Mouse (Mus musculus) heart, postnatal 0 days (tissue): ENCODE measurements around the gene Gm12216. TPM values are rescaled to one million over a fixed set of nuclear protein-coding genes. Genes with fewer than 3 reads are reported as not detected.

Source experiments
- ATAC-seq: fragments of 200-750 bp; cut with Nextera tagmentation; 2 replicates; pipeline ENCODE4 v1.8.0; 2017; ENCODE audit warnings: low read depth, moderate number of reproducible peaks, moderate library complexity; ENCODE audit not compliant: insufficient read depth
- DNase-seq: peaks from one replicate; pipeline ENCODE4 v3.0.0-alpha.2; 2016; ENCODE audit warnings: low spot score
- H3K27ac ChIP-seq: fragments of 300-500 bp; sonication (generic); 2 replicates; pipeline ENCODE4 v1.5.1; 2014; ENCODE audit warnings: low read depth, mild to moderate bottlenecking
- H3K27me3 ChIP-seq: fragments of 300-500 bp; sonication (generic); 2 replicates; pipeline ENCODE4 v1.6.1; 2014; ENCODE audit warnings: low read length, mixed read lengths; ENCODE audit not compliant: control insufficient read depth, insufficient read depth
- H3K36me3 ChIP-seq: fragments of 300-500 bp; sonication (generic); replicated peaks from 2 replicates; pipeline ENCODE4 v1.6.1; 2014; ENCODE audit warnings: low read length, mixed read lengths; ENCODE audit not compliant: control insufficient read depth, insufficient read depth
- H3K4me1 ChIP-seq: fragments of 300-500 bp; sonication (generic); 2 replicates; pipeline ENCODE4 v1.6.1; 2014; ENCODE audit warnings: antibody characterized with exemption; ENCODE audit not compliant: control insufficient read depth, insufficient read depth
- H3K4me2 ChIP-seq: fragments of 300-500 bp; sonication (generic); 2 replicates; pipeline ENCODE4 v1.6.1; 2014; ENCODE audit warnings: low read depth, mild to moderate bottlenecking, low read length, moderate library complexity
- H3K4me3 ChIP-seq: fragments of 300-500 bp; sonication (generic); 2 replicates; pipeline ENCODE4 v1.5.1; 2014; ENCODE audit warnings: low read depth, low read length
- H3K9ac ChIP-seq: fragments of 300-500 bp; sonication (generic); replicated peaks from 2 replicates; pipeline ENCODE4 v1.6.1; 2014; ENCODE audit warnings: low read depth, low read length, mixed read lengths
- H3K9me3 ChIP-seq: fragments of 300-500 bp; sonication (generic); replicated peaks from 2 replicates; pipeline ENCODE4 v1.6.1; 2016; ENCODE audit warnings: low read length; ENCODE audit not compliant: control insufficient read depth
- CTCF ChIP-seq: IDR thresholded peaks from 2 replicates; pipeline ENCODE4 v1.5.1; 2016; ENCODE audit warnings: antibody characterized with exemption, control low read depth, low read depth
- EP300 ChIP-seq: IDR thresholded peaks from 2 replicates; pipeline ENCODE4 v1.6.1; 2016; ENCODE audit warnings: antibody characterized with exemption, low read depth
- whole genome bisulfite sequencing: fragments of 180-500 bp; shearing (Covaris S2); extraction: QIAGEN DNeasy Blood & Tissue Kit; methylation state at CpG from one replicate; pipeline ENCODE4 v1.1.7; 2014; 5-methylcytosine and 5-hydroxymethylcytosine counted together
- polyA plus RNA-seq: library from polyadenylated mRNA; unstranded; fragments of >200 nt; fragmentation: Nextera tagmentation; extraction: Ambion mirVana; gene quantifications from 2 replicates; pipeline ENCODE4 v1.2.1, GENCODE M21; 2015
- total RNA-seq: library from RNA; depleted of rRNA; stranded (reverse); fragments of >200 nt; gene quantifications from 2 replicates; pipeline ENCODE4 v1.2.3, GENCODE M21; 2014; ENCODE audit warnings: low replicate concordance

The Gm12216 gene
- total and polyA plus RNA-seq, 2 experiments from 2014 or later = 1.6 TPM; not detected in 1

GRCm38 (mm10) chr11:53813001-53813868, 45.8 kb downstream of the Gm12216 start:
- peaks cover 6% of the 10 kb centered on the region; the same call in 1 of the 2 replicates for H3K4me1 ChIP-seq
- no peaks in the 10 kb centered on the region for H3K36me3 ChIP-seq
- H3K27me3 ChIP-seq = no peaks in the 10 kb centered on the region
- ATAC-seq = no peak
- DNase-seq = no peak
- TF ChIP-seq CTCF = no peak
- no peak for TF ChIP-seq EP300
- WGBS = 71% methylated on average over 16 of the region's 16 CpGs
- H3K4me3 ChIP-seq = no peak overlapping the region
- H3K27ac ChIP-seq = 0 out of 2 replicates have a peak overlapping the region, but pooled peaks have one; percentile 34
- H3K4me2 ChIP-seq = no peak overlapping the region
- H3K9ac ChIP-seq = no peak overlapping the region
- no peaks in the 10 kb centered on the region for H3K9me3 ChIP-seq

- Histone ChIP-seq H3K36me3 (no peaks in the 10 kb centered on the region), H3K27ac (no peak overlapping the region), H3K4me1 (peaks cover 6% of the 10 kb centered on the region; the same call in 1 of the 2 replicates), H3K4me3 (no peak overlapping the region), H3K9me3 (no peaks in the 10 kb centered on the region), H3K4me2 (no peak overlapping the region), H3K27me3 (no peaks in the 10 kb centered on the region), H3K9ac (no peak overlapping the region)
- ATAC-seq = no peak
- 72% methylated on average over 3 of the region's 3 CpGs for WGBS
- DNase-seq = no peak
- TF ChIP-seq CTCF (no peak), EP300 (no peak)
Measured at GRCm38 (mm10) chr11:53811312-53811711, 47.7 kb downstream of the Gm12216 start.

- no peak for DNase-seq
- Histone ChIP-seq H3K36me3 (no peaks in the 10 kb centered on the region), H3K27me3 (no peaks in the 10 kb centered on the region), H3K9ac (no peak overlapping the region), H3K9me3 (no peaks in the 10 kb centered on the region), H3K4me3 (no peak overlapping the region), H3K27ac (no peak overlapping the region), H3K4me2 (no peak overlapping the region), H3K4me1 (peaks cover 6% of the 10 kb centered on the region; the same call in 1 of the 2 replicates)
- TF ChIP-seq EP300 = no peak
- no peak for TF ChIP-seq CTCF
- no peak for ATAC-seq
- 32% methylated on average over 2 of the region's 2 CpGs for WGBS
Measured at GRCm38 (mm10) chr11:53810749-53811148, 48.3 kb downstream of the Gm12216 start.

GRCm38 (mm10) chr11:53810156-53810555, 48.9 kb downstream of the Gm12216 start:
- H3K4me2 ChIP-seq = no peak overlapping the region
- TF ChIP-seq EP300 = no peak
- TF ChIP-seq CTCF = no peak
- H3K9me3 ChIP-seq = no peaks in the 10 kb centered on the region
- ATAC-seq (no peak), DNase-seq (no peak)
- no peak overlapping the region for H3K4me3 ChIP-seq
- no peaks in the 10 kb centered on the region for H3K36me3 ChIP-seq
- H3K27ac ChIP-seq = no peak overlapping the region
- peaks cover 6% of the 10 kb centered on the region; the same call in 1 of the 2 replicates for H3K4me1 ChIP-seq
- no peak overlapping the region for H3K9ac ChIP-seq
- no peaks in the 10 kb centered on the region for H3K27me3 ChIP-seq
- 67% methylated on average over 5 of the region's 5 CpGs for WGBS

GRCm38 (mm10) chr11:53809354-53809753, 49.7 kb downstream of the Gm12216 start:
- Histone ChIP-seq H3K9me3 (no peaks in the 10 kb centered on the region), H3K4me1 (peaks cover 6% of the 10 kb centered on the region; the same call in 1 of the 2 replicates), H3K9ac (no peak overlapping the region), H3K4me3 (no peak overlapping the region), H3K36me3 (no peaks in the 10 kb centered on the region), H3K27ac (no peak overlapping the region), H3K27me3 (no peaks in the 10 kb centered on the region), H3K4me2 (no peak overlapping the region)
- TF ChIP-seq EP300 (no peak), CTCF (no peak)
- WGBS = 46% methylated on average over 5 of the region's 5 CpGs
- ATAC-seq (no peak), DNase-seq (no peak)
